Mouse (Mus musculus) lung, postnatal 25 days (tissue): ENCODE results near the gene Dhdds.
"Not testable (repeated sequence)": the region's sequence is repeated elsewhere in the genome, so short reads cannot be mapped to it uniquely, and the experiment has no call there.

ENCODE experiments used
- DNase-seq: peaks from one replicate; pipeline ENCODE4 v3.0.0; 2022; ENCODE audit warnings: low spot score

The Dhdds gene

GRCm38 (mm10) chr4:134005581-134006358 lies 5.1 kb upstream of the Dhdds start:
- DNase-seq, result peak; percentile 14

GRCm38 (mm10) chr4:134002903-134003302 lies 2.2 kb upstream of the Dhdds start:
- no peak for DNase-seq

- DNase-seq, result no peak
Observed at GRCm38 (mm10) chr4:134002246-134002645, 1.5 kb upstream of the Dhdds start.

GRCm38 (mm10) chr4:134001710-134002109 lies 992 bp upstream of the Dhdds start:
- no peak for DNase-seq

GRCm38 (mm10) chr4:133994697-133995096 lies 6.0 kb downstream of the Dhdds start:
- DNase-seq, result no peak

- DNase-seq, result no peak
Observed at GRCm38 (mm10) chr4:133991087-133991660, 9.5 kb downstream of the Dhdds start.

- no peak for DNase-seq
Observed at GRCm38 (mm10) chr4:133990035-133990434, 10.7 kb downstream of the Dhdds start.

- not testable (repeated sequence) for DNase-seq
Observed at GRCm38 (mm10) chr4:133988289-133988688, 12.4 kb downstream of the Dhdds start.

- no peak for DNase-seq
Observed at GRCm38 (mm10) chr4:133982936-133983335, 17.8 kb downstream of the Dhdds start.

- DNase-seq, result no peak
Observed at GRCm38 (mm10) chr4:133980496-133980895, 20.2 kb downstream of the Dhdds start.

- no peak for DNase-seq
Observed at GRCm38 (mm10) chr4:133978021-133978711, 22.6 kb downstream of the Dhdds start.

- DNase-seq, result no peak
Observed at GRCm38 (mm10) chr4:133971741-133972140, 29.0 kb downstream of the Dhdds start.

- no peak for DNase-seq
Observed at GRCm38 (mm10) chr4:133970876-133971275, 29.8 kb downstream of the Dhdds start.

GRCm38 (mm10) chr4:133970196-133970595 lies 30.5 kb downstream of the Dhdds start:
- no peak for DNase-seq

- no peak for DNase-seq
Observed at GRCm38 (mm10) chr4:133969114-133969770, 31.5 kb downstream of the Dhdds start.

GRCm38 (mm10) chr4:133968150-133968921 lies 32.4 kb downstream of the Dhdds start, which contains the start of gene Hmgn2:
Hmgn2 (minus strand) TSS chr4:133968650.
- DNase-seq, result peak; percentile 18

- peak; percentile 90 for DNase-seq
Observed at GRCm38 (mm10) chr4:133967866-133968149, 32.9 kb downstream of the Dhdds start.

- DNase-seq, result peak; percentile 98
Observed at GRCm38 (mm10) chr4:133967138-133967865, 33.4 kb downstream of the Dhdds start.

- DNase-seq, result no peak
Observed at GRCm38 (mm10) chr4:133966271-133966940, 34.3 kb downstream of the Dhdds start.

GRCm38 (mm10) chr4:133962566-133962965 lies 38.2 kb downstream of the Dhdds start:
- no peak for DNase-seq

GRCm38 (mm10) chr4:133958884-133959283 lies 41.8 kb downstream of the Dhdds start:
- DNase-seq, result no peak
